Mouse (Mus musculus) left cerebral cortex, adult 9 months (tissue): ENCODE results near the gene Trim24.
A peak's percentile ranks its signal among the peaks of the same experiment; 100 is the strongest.
"Not testable (repeated sequence)": the region's sequence is repeated elsewhere in the genome, so short reads cannot be mapped to it uniquely, and the experiment has no call there.

Experiments
- DNase-seq, 2 experiments: peaks; one replicate each; pipeline ENCODE4 v3.0.0; 2022; ENCODE audit warnings: low spot score in 2 of 2

The Trim24 gene

GRCm38 (mm10) chr6:37870245-37871136 lies at the start of gene Trim24:
Gene Trim24 (plus strand): TSS chr6:37870811.
- DNase-seq, result peak; percentile 90 to 93

DNA sequence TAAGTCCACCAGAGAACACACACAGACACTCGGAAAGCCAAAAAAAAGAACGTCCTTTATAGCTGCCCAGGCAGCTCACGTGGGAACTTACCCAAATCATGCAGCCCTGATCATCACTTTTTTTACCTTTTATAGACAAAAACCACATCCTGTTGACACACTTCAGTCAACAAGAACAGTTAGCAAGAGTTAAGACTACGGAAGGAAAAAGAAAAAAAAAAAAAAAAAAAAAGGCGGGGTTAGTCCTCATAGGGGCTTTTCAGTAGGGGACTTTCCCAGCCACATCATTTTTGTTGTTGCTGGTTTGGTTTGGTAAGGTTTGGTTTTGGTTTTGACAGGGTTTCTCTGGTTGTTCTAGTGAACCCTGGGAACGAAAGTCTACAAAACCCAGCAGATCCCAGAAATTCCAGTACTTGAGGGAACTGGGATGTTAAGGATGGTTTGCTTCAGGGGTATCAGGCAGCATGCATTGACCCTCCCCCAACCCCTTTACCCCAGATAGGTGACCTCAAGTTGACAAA lies 49.0 kb upstream of the Trim24 start:
- no peak for DNase-seq

GRCm38 (mm10) chr6:37822390-37822789 lies 48.2 kb upstream of the Trim24 start:
- DNase-seq, result no peak

- DNase-seq, result no peak
Observed at GRCm38 (mm10) chr6:37823731-37824130, 46.9 kb upstream of the Trim24 start.

DNA sequence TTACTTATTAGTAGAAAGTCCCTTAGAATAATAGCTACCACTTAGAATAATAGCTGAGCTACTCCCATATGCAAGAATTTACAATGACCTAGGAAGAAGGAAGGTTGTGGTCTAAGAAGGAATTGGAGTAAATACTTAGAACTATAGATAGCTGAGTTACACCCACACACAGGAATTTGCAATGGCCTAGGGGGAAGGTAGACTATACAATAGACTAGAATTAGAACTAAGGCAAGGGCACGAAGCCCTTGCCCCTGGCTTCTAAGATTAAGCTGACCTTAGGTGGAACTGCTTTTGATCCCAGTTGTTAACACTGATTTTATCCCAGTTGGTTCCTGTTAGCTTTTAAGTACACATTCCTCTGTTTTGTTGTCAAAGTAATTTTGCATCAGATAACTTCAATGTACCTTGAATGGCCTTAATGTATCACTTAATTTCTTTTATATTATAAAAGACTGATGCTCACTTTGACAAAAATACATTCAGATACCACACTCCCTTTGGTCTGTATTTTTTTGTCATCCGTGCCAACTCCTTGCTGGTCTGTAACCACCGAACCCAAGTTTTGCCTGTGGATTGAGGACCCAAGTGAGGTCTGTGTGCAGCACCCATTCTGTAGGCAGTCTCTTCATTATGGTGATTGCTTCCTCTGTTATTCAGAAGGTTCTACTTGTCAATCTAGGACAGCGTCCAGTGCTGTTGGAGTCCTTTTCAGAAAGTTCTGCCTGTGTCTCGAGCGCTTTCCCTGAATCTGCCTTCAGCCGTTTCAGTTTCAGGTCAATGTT lies 45.1 kb upstream of the Trim24 start:
- DNase-seq, result not testable (repeated sequence)

GRCm38 (mm10) chr6:37828955-37829354 lies 41.7 kb upstream of the Trim24 start:
- no peak for DNase-seq

GRCm38 (mm10) chr6:37829631-37830030 lies 41.0 kb upstream of the Trim24 start:
- no peak for DNase-seq

GRCm38 (mm10) chr6:37833691-37834090 lies 36.9 kb upstream of the Trim24 start:
- no peak for DNase-seq

GRCm38 (mm10) chr6:37836951-37837565 lies 33.6 kb upstream of the Trim24 start:
- not testable (repeated sequence) for DNase-seq

- DNase-seq, result no peak
Observed at GRCm38 (mm10) chr6:37842779-37843605, 27.6 kb upstream of the Trim24 start.

DNA sequence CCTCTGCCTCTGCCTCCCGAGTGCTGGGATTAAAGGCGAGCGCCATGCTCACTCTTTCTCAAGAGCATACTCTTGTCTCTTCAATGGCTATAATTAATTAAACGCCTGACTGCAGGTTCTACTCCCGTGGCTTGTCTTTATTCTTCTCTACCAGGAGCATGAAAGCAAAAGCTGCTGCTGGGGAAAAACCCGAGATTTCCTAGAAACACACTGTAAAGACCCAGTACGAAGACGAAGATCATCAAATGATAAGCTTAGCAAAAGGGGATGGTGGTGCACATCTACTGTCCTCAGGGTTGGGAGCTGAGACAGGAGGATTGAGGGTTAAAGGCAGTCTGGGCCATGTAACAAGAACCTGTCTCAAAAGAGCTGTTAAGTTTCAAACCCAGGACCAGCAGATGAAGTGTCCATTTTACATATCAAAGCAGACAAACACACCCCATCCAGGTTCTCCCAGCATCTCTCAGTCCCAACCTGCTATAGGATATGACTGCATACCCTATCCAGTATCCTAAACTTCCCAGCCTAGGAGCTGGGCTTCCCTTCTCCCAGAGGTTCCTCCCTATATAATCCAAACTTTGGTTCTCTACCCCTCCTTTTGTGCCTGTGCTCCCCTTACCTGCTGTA lies 26.9 kb upstream of the Trim24 start:
- DNase-seq, result no peak

DNA sequence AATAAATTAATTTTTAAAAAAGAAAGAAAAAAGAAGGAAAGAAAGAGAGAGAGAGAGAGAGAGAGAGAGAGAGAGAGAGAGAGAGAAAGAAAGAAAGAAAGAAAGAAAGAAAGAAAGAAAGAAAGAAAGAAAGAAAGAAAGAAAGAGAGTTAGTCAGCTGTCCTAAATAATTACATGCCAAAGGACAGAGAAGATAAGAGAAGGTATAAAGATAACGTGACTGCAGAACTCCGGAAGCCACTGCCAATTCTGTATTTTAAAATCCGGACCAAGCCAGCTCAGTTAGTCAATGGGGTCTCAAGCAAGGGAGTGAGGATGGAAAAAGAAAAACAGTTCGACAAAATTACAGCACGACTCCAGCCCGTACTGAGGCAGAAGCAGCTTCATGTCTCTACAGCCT lies 25.7 kb upstream of the Trim24 start:
- not testable (repeated sequence) for DNase-seq

DNA sequence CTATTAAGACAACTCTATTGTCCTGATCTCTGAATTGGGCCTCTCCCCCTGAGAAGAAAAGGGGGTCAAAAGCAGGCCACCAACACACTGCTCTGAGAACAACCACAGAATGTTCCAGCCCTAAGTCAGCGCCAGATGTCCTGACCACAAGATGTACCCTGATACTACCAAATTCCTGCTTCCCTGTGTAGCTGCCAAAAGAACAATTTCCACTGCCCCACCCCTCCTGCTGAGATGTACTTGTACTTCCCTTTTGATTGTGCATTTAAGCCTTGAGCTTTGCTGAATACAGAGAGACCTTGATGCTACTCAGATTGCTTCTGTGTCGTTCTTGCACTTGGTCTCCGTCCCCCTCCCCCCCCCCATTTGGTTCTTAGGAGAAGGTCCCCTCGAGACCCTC lies 23.1 kb upstream of the Trim24 start:
- DNase-seq, result not testable (repeated sequence)

DNA sequence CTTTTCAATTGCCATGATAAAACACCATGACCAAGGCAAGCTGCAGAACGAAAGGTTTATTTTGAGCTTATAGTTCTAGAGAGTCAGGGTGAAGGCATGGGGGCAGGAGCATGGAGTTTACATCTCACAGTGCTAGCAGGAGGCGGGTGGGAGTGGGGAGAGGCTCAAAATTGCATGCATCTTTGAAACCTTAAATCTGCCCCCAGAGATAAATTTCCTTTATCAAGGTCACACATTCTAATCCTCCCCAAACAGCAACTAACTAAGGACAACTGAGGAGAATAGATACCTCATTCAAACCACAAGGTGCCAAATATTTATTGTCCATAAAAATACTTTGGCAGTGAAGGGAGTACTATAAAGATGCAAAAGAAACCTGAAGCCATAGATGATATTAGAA lies 19.3 kb upstream of the Trim24 start:
- no peak for DNase-seq

- no peak for DNase-seq
Observed at GRCm38 (mm10) chr6:37853289-37853688, 17.3 kb upstream of the Trim24 start.

DNA sequence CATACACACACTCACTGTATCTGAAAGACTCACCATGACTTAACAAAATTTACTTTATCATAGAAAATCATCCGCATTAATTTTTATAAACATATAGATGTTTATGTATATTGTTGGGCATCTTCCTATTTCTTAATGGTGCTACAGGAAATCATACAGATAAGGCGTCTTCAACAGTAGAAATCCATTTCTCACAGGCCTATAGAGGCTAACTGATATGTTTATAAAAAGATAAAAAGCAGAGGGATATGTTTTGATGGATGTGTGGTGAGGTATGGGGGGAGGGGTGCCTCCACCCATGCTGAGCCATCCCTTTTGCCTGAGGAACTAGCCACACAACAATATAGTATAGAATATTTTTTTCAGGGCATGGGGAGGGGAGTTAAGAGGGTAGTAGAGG lies 15.2 kb upstream of the Trim24 start:
- no peak for DNase-seq

GRCm38 (mm10) chr6:37856300-37856699 lies 14.3 kb upstream of the Trim24 start:
- DNase-seq, result not testable (repeated sequence)

GRCm38 (mm10) chr6:37857196-37857874 lies 13.3 kb upstream of the Trim24 start:
- DNase-seq, result no peak

- no peak for DNase-seq
Observed at GRCm38 (mm10) chr6:37858126-37858525, 12.5 kb upstream of the Trim24 start.

- DNase-seq, result no peak
Observed at GRCm38 (mm10) chr6:37862893-37863292, 7.7 kb upstream of the Trim24 start.
